Mouse (Mus musculus) heart, postnatal 0 days (tissue): ENCODE data around the gene Rhbdd2. TPM values are rescaled to one million over a fixed set of nuclear protein-coding genes. Genes with fewer than 3 reads are reported as not detected.

Experiments
- ATAC-seq: fragments of 200-750 bp; cut with Nextera tagmentation; 2 replicates; pipeline ENCODE4 v1.8.0; 2017; ENCODE audit warnings: low read depth, moderate number of reproducible peaks, moderate library complexity; ENCODE audit not compliant: insufficient read depth
- DNase-seq: peaks from one replicate; pipeline ENCODE4 v3.0.0-alpha.2; 2016; ENCODE audit warnings: low spot score
- H3K27ac ChIP-seq: fragments of 300-500 bp; sonication (generic); 2 replicates; pipeline ENCODE4 v1.5.1; 2014; ENCODE audit warnings: low read depth, mild to moderate bottlenecking
- H3K27me3 ChIP-seq: fragments of 300-500 bp; sonication (generic); 2 replicates; pipeline ENCODE4 v1.6.1; 2014; ENCODE audit warnings: low read length, mixed read lengths; ENCODE audit not compliant: control insufficient read depth, insufficient read depth
- H3K36me3 ChIP-seq: fragments of 300-500 bp; sonication (generic); replicated peaks from 2 replicates; pipeline ENCODE4 v1.6.1; 2014; ENCODE audit warnings: low read length, mixed read lengths; ENCODE audit not compliant: control insufficient read depth, insufficient read depth
- H3K4me1 ChIP-seq: fragments of 300-500 bp; sonication (generic); 2 replicates; pipeline ENCODE4 v1.6.1; 2014; ENCODE audit warnings: antibody characterized with exemption; ENCODE audit not compliant: control insufficient read depth, insufficient read depth
- H3K4me2 ChIP-seq: fragments of 300-500 bp; sonication (generic); 2 replicates; pipeline ENCODE4 v1.6.1; 2014; ENCODE audit warnings: low read depth, mild to moderate bottlenecking, low read length, moderate library complexity
- H3K4me3 ChIP-seq: fragments of 300-500 bp; sonication (generic); 2 replicates; pipeline ENCODE4 v1.5.1; 2014; ENCODE audit warnings: low read depth, low read length
- H3K9ac ChIP-seq: fragments of 300-500 bp; sonication (generic); replicated peaks from 2 replicates; pipeline ENCODE4 v1.6.1; 2014; ENCODE audit warnings: low read depth, low read length, mixed read lengths
- H3K9me3 ChIP-seq: fragments of 300-500 bp; sonication (generic); replicated peaks from 2 replicates; pipeline ENCODE4 v1.6.1; 2016; ENCODE audit warnings: low read length; ENCODE audit not compliant: control insufficient read depth
- CTCF ChIP-seq: IDR thresholded peaks from 2 replicates; pipeline ENCODE4 v1.5.1; 2016; ENCODE audit warnings: antibody characterized with exemption, control low read depth, low read depth
- EP300 ChIP-seq: IDR thresholded peaks from 2 replicates; pipeline ENCODE4 v1.6.1; 2016; ENCODE audit warnings: antibody characterized with exemption, low read depth
- WGBS: fragments of 180-500 bp; shearing (Covaris S2); extraction: QIAGEN DNeasy Blood & Tissue Kit; methylation state at CpG from one replicate; pipeline ENCODE4 v1.1.7; 2014; 5-methylcytosine and 5-hydroxymethylcytosine counted together
- polyA plus RNA-seq: library from polyadenylated mRNA; unstranded; fragments of >200 nt; fragmentation: Nextera tagmentation; extraction: Ambion mirVana; gene quantifications from 2 replicates; pipeline ENCODE4 v1.2.1, GENCODE M21; 2015
- total RNA-seq: library from RNA; depleted of rRNA; stranded (reverse); fragments of >200 nt; gene quantifications from 2 replicates; pipeline ENCODE4 v1.2.3, GENCODE M21; 2014; ENCODE audit warnings: low replicate concordance

Gene Rhbdd2
- total and polyA plus RNA-seq, 2 experiments from 2014 or later = 6.7 to 40.0 TPM

GRCm38 (mm10) chr5:135648461-135649308 lies 16.3 kb downstream of the Rhbdd2 start:
- 72% methylated on average over 9 of the region's 9 CpGs for WGBS
- H3K4me1 ChIP-seq = no peaks in the 10 kb centered on the region
- H3K9ac ChIP-seq = no peak overlapping the region
- H3K4me2 ChIP-seq = no peak overlapping the region
- H3K27ac ChIP-seq = no peak overlapping the region
- ATAC-seq = no peak
- no peaks in the 10 kb centered on the region for H3K9me3 ChIP-seq
- H3K4me3 ChIP-seq = no peak overlapping the region
- no peaks in the 10 kb centered on the region for H3K27me3 ChIP-seq
- DNase-seq = no peak
- no peaks in the 10 kb centered on the region for H3K36me3 ChIP-seq
- no peak for TF ChIP-seq EP300

- Histone ChIP-seq H3K27me3 (no peaks in the 10 kb centered on the region), H3K27ac (no peak overlapping the region), H3K9me3 (no peaks in the 10 kb centered on the region), H3K4me2 (no peak overlapping the region), H3K36me3 (no peaks in the 10 kb centered on the region), H3K9ac (no peak overlapping the region), H3K4me1 (no peaks in the 10 kb centered on the region), H3K4me3 (no peak overlapping the region)
- 90% methylated on average over 1 of the region's 1 CpGs for whole genome bisulfite sequencing
- DNase-seq = no peak
- ATAC-seq = no peak
- TF ChIP-seq EP300 (no peak), CTCF (no peak)
Measured at GRCm38 (mm10) chr5:135649309-135649633, 16.9 kb downstream of the Rhbdd2 start.

- TF ChIP-seq EP300 (no peak), CTCF (no peak)
- Histone ChIP-seq H3K9ac (no peak overlapping the region), H3K36me3 (no peaks in the 10 kb centered on the region), H3K27me3 (no peaks in the 10 kb centered on the region), H3K4me1 (no peaks in the 10 kb centered on the region), H3K4me2 (no peak overlapping the region), H3K27ac (no peak overlapping the region), H3K4me3 (no peak overlapping the region), H3K9me3 (no peaks in the 10 kb centered on the region)
- 68% methylated on average over 3 of the region's 3 CpGs for WGBS
- DNase-seq = no peak
- no peak for ATAC-seq
Measured at GRCm38 (mm10) chr5:135651536-135651935, 19.1 kb downstream of the Rhbdd2 start.

GRCm38 (mm10) chr5:135653209-135653608 lies 20.8 kb downstream of the Rhbdd2 start:
- H3K9ac ChIP-seq = no peak overlapping the region
- H3K4me1 ChIP-seq = no peaks in the 10 kb centered on the region
- H3K27ac ChIP-seq = no peak overlapping the region
- no peak for DNase-seq
- H3K27me3 ChIP-seq = no peaks in the 10 kb centered on the region
- 69% methylated on average over 2 of the region's 2 CpGs for WGBS
- H3K36me3 ChIP-seq = no peaks in the 10 kb centered on the region
- TF ChIP-seq CTCF (no peak), EP300 (no peak)
- H3K4me3 ChIP-seq = no peak overlapping the region
- H3K4me2 ChIP-seq = no peak overlapping the region
- H3K9me3 ChIP-seq = no peaks in the 10 kb centered on the region
- ATAC-seq = no peak

- no peak for TF ChIP-seq EP300
- TF ChIP-seq CTCF = no peak
- no peak for DNase-seq
Measured at GRCm38 (mm10) chr5:135656046-135656445, 23.6 kb downstream of the Rhbdd2 start.

GRCm38 (mm10) chr5:135657128-135657527 lies 24.7 kb downstream of the Rhbdd2 start:
- Histone ChIP-seq H3K36me3 (no peaks in the 10 kb centered on the region), H3K4me2 (no peak overlapping the region), H3K4me3 (no peak overlapping the region), H3K9ac (no peak overlapping the region), H3K4me1 (no peaks in the 10 kb centered on the region), H3K9me3 (no peaks in the 10 kb centered on the region), H3K27me3 (no peaks in the 10 kb centered on the region), H3K27ac (no peak overlapping the region)
- no peak for DNase-seq
- 86% methylated on average over 5 of the region's 5 CpGs for WGBS
- no peak for ATAC-seq
- TF ChIP-seq CTCF (no peak), EP300 (no peak)

More at GRCm38 (mm10) chr5:135656046-135656445, 23.6 kb downstream of the Rhbdd2 start:
- Histone ChIP-seq H3K9ac (no peak overlapping the region), H3K4me2 (no peak overlapping the region), H3K36me3 (no peaks in the 10 kb centered on the region), H3K9me3 (no peaks in the 10 kb centered on the region), H3K27ac (no peak overlapping the region), H3K4me3 (no peak overlapping the region), H3K4me1 (no peaks in the 10 kb centered on the region), H3K27me3 (no peaks in the 10 kb centered on the region)
- no peak for ATAC-seq
- 71% methylated on average over 5 of the region's 5 CpGs for WGBS
